In genomic region chr5:36748536-36749061, GRCm38 (mm10) we compare ENCODE assay signal across 8 mouse cellular contexts. TPM values are rescaled to one million over a fixed set of nuclear protein-coding genes. Genes with fewer than 3 reads are reported as not detected.
A peak's percentile ranks its signal among the peaks of the same experiment; 100 is the strongest.
DNase-seq lines count a peak whose midpoint lies in the region; ATAC-seq and TF ChIP-seq lines count a peak whose summit lies in the region.

Gene Bloc1s4, minus strand, starts transcription at chr5:36748650.

- peak within 1 kb of the TSS; percentile 69 for H3K9ac ChIP-seq in embryonic facial prominence, embryonic 15.5 days
- H3K9ac ChIP-seq in kidney, embryonic 14.5 days (ENCODE audit: low read depth, low read length): peak within 1 kb of the TSS; percentile 95
- H3K9ac ChIP-seq in limb, embryonic 15.5 days: peak within 1 kb of the TSS; percentile 77

- no peak for TF ChIP-seq CTCF in bone marrow, adult 2 months (IDR thresholded peaks at IDR 0.05; ENCODE audit: control insufficient read depth, insufficient read depth, low read length)

- DNase-seq in 416B (ENCODE audit: low read depth): peak; percentile 96
- peak; percentile 90 to 91 for DNase-seq in heart, adult 9 months (ENCODE audit: low spot score in 2 of 2)
- peak; percentile 74 to 82 for DNase-seq in monocyte, adult 2 months (ENCODE audit: low read depth in 1 of 2, low spot score in 2 of 2)
- peak; percentile 84 to 89 for DNase-seq in spleen, postnatal 36 days (ENCODE audit: low spot score in 2 of 2)

- no peaks in the 10 kb centered on the region for H3K36me3 ChIP-seq in embryonic facial prominence, embryonic 15.5 days
- H3K36me3 ChIP-seq in kidney, embryonic 14.5 days (ENCODE audit: control insufficient read depth, insufficient read depth, low read length): no peaks in the 10 kb centered on the region
- 0 out of 2 replicates have a peak, but pooled peaks cover 5% of the 10 kb centered on the region for H3K36me3 ChIP-seq in limb, embryonic 15.5 days

- peak within 1 kb of the TSS; percentile 97 for H3K4me3 ChIP-seq in bone marrow, adult 2 months (replicated peaks; ENCODE audit: control insufficient read depth, low read depth, low read length)
- H3K4me3 ChIP-seq in embryonic facial prominence, embryonic 15.5 days (replicated peaks): peak within 1 kb of the TSS; percentile 80
- H3K4me3 ChIP-seq in kidney, embryonic 14.5 days (ENCODE audit: low read length): peak within 1 kb of the TSS; percentile 99
- peak within 1 kb of the TSS; percentile 99 for H3K4me3 ChIP-seq in limb, embryonic 15.5 days

- H3K4me2 ChIP-seq in embryonic facial prominence, embryonic 15.5 days (replicated peaks): peak within 1 kb of the TSS; percentile 93
- peak within 1 kb of the TSS; percentile 96 for H3K4me2 ChIP-seq in kidney, embryonic 14.5 days (replicated peaks; ENCODE audit: low read depth, low read length)
- peak within 1 kb of the TSS; percentile 94 for H3K4me2 ChIP-seq in limb, embryonic 15.5 days

- peak; percentile 89 for ATAC-seq in embryonic facial prominence, embryonic 15.5 days (ENCODE audit: insufficient number of reproducible peaks, low FRiP score, low TSS enrichment, low read depth)
- ATAC-seq in kidney, embryonic 14.5 days (ENCODE audit: low FRiP score, low TSS enrichment): peak; percentile 91
- peak; percentile 86 for ATAC-seq in limb, embryonic 15.5 days (ENCODE audit: insufficient number of reproducible peaks, low FRiP score, low TSS enrichment, low read depth)

- no peaks in the 10 kb centered on the region for H3K4me1 ChIP-seq in bone marrow, adult 2 months (ENCODE audit: control insufficient read depth, insufficient read depth, low read length)
- peaks cover 19% of the 10 kb centered on the region for H3K4me1 ChIP-seq in embryonic facial prominence, embryonic 15.5 days
- 0 out of 2 replicates have a peak, but pooled peaks cover 8% of the 10 kb centered on the region for H3K4me1 ChIP-seq in kidney, embryonic 14.5 days (ENCODE audit: control insufficient read depth, insufficient read depth, low read length)
- peaks cover 17% of the 10 kb centered on the region for H3K4me1 ChIP-seq in limb, embryonic 15.5 days

- H3K27ac ChIP-seq in bone marrow, adult 2 months (ENCODE audit: control insufficient read depth, insufficient read depth, low read depth, low read length, poor library complexity): peak within 1 kb of the TSS; percentile 76
- H3K27ac ChIP-seq in embryonic facial prominence, embryonic 15.5 days (replicated peaks): no peak within 1 kb of the TSS
- no peak within 1 kb of the TSS; the same call in 1 of the 2 replicates for H3K27ac ChIP-seq in kidney, embryonic 14.5 days (ENCODE audit: low read depth, low read length)
- H3K27ac ChIP-seq in limb, embryonic 15.5 days: peak within 1 kb of the TSS; percentile 30

- TF ChIP-seq POLR2A in bone marrow, adult 2 months (IDR thresholded peaks at IDR 0.05; ENCODE audit: borderline replicate concordance, control insufficient read depth, low read depth, low read length): peak; percentile 84; the same call in 1 of the 2 replicates

- no peaks in the 10 kb centered on the region for H3K9me3 ChIP-seq in embryonic facial prominence, embryonic 15.5 days (replicated peaks)
- no peaks in the 10 kb centered on the region for H3K9me3 ChIP-seq in kidney, embryonic 14.5 days (ENCODE audit: control insufficient read depth, low read length)
- no peaks in the 10 kb centered on the region for H3K9me3 ChIP-seq in limb, embryonic 15.5 days

- WGBS in bone marrow, adult 2 months: 3% methylated on average over 31 of the region's 31 CpGs
- WGBS in embryonic facial prominence, embryonic 15.5 days: 4% methylated on average over 31 of the region's 31 CpGs
- WGBS in kidney, embryonic 14.5 days: 4% methylated on average over 31 of the region's 31 CpGs
- 5% methylated on average over 31 of the region's 31 CpGs for WGBS in limb, embryonic 15.5 days

- H3K27me3 ChIP-seq in embryonic facial prominence, embryonic 15.5 days: peaks cover 3% of the 10 kb centered on the region
- H3K27me3 ChIP-seq in kidney, embryonic 14.5 days (ENCODE audit: control insufficient read depth, insufficient read depth, low read length): no peaks in the 10 kb centered on the region
- 0 out of 2 replicates have a peak, but pooled peaks cover 3% of the 10 kb centered on the region for H3K27me3 ChIP-seq in limb, embryonic 15.5 days

RNA-seq across cellular contexts. Expression of gene Bloc1s4, which starts in this region (rescaled TPM):
- 13.6 and 14.4 TPM in 2 replicates for polyA plus RNA-seq in bone marrow, adult 2 months (2011; ENCODE audit: insufficient read depth, insufficient read length, low replicate concordance, missing spikeins)
- 31.2 and 34.1 TPM in 2 replicates for polyA plus RNA-seq in embryonic facial prominence, embryonic 15.5 days (2015; fragmentation: Nextera tagmentation; extraction: Ambion mirVana)
- 26.1 and 26.7 TPM in 2 replicates for polyA plus RNA-seq in kidney, embryonic 14.5 days (2014; fragmentation: Nextera tagmentation; extraction: Ambion mirVana)
- polyA plus RNA-seq in limb, embryonic 15.5 days (2015; fragmentation: Nextera tagmentation; extraction: Ambion mirVana): 26.4 and 31.5 TPM in 2 replicates

Comparison
In these comparisons a context has a peak if more than half of its experiments do, and no peak if none do; other contexts are left out.
1. H3K27ac ChIP-seq: peak in bone marrow, adult 2 months (single experiment) and limb, embryonic 15.5 days (single experiment); none in embryonic facial prominence, embryonic 15.5 days (single experiment) and kidney, embryonic 14.5 days (single experiment).
2. Peak in every context shown above with its lines, with median percentiles within 50 percentile points of each other: DNase-seq, H3K4me3 ChIP-seq, ATAC-seq, H3K4me2 ChIP-seq and H3K9ac ChIP-seq.